Mouse (Mus musculus) lung, embryonic 14.5 days (tissue): ENCODE data around the gene Ppp6r2. TPM values are rescaled to one million over a fixed set of nuclear protein-coding genes. Genes with fewer than 3 reads are reported as not detected.
A peak's percentile ranks its signal among the peaks of the same experiment; 100 is the strongest.

Experiments
- ATAC-seq: fragments of 200-750 bp; cut with Nextera tagmentation; 2 replicates; pipeline ENCODE4 v1.8.0; 2017; ENCODE audit warnings: mild to moderate bottlenecking, moderate TSS enrichment, moderate library complexity; ENCODE audit not compliant: insufficient read depth
- DNase-seq: peaks from one replicate; pipeline ENCODE4 v3.0.0-alpha.2; 2015
- H3K27ac ChIP-seq: fragments of 300-500 bp; sonication (generic); 2 replicates; pipeline ENCODE4 v1.5.1; 2014; ENCODE audit warnings: low read depth, mild to moderate bottlenecking, moderate library complexity
- H3K27me3 ChIP-seq: fragments of 300-500 bp; sonication (generic); 2 replicates; pipeline ENCODE4 v1.6.1; 2014; ENCODE audit warnings: low read length, control low read depth; ENCODE audit not compliant: insufficient read depth
- H3K36me3 ChIP-seq: fragments of 300-500 bp; sonication (generic); 2 replicates; pipeline ENCODE4 v1.6.1; 2014; ENCODE audit warnings: control low read depth; ENCODE audit not compliant: insufficient read depth
- H3K4me1 ChIP-seq: fragments of 300-500 bp; sonication (generic); 2 replicates; pipeline ENCODE4 v1.6.1; 2014; ENCODE audit warnings: antibody characterized with exemption, control low read depth; ENCODE audit not compliant: insufficient read depth
- H3K4me2 ChIP-seq: fragments of 300-500 bp; sonication (generic); 2 replicates; pipeline ENCODE4 v1.6.1; 2014; ENCODE audit warnings: mild to moderate bottlenecking
- H3K4me3 ChIP-seq: fragments of 300-500 bp; sonication (generic); 2 replicates; pipeline ENCODE4 v1.5.1; 2014; ENCODE audit warnings: low read depth, low read length
- H3K9ac ChIP-seq: fragments of 300-500 bp; sonication (generic); 2 replicates; pipeline ENCODE4 v1.6.1; 2014
- H3K9me3 ChIP-seq: fragments of 300-500 bp; sonication (generic); 2 replicates; pipeline ENCODE4 v1.6.1; 2016; ENCODE audit warnings: low read depth, low read length, control low read depth
- CTCF ChIP-seq: IDR thresholded peaks from 2 replicates; pipeline ENCODE4 v1.5.1; 2016; ENCODE audit warnings: antibody characterized with exemption, low read depth
- WGBS: fragments of 180-500 bp; shearing (Covaris S2); extraction: QIAGEN DNeasy Blood & Tissue Kit; methylation state at CpG from one replicate; pipeline ENCODE4 v1.1.7; 2014; 5-methylcytosine and 5-hydroxymethylcytosine counted together
- polyA plus RNA-seq: library from polyadenylated mRNA; unstranded; fragments of >200 nt; fragmentation: Nextera tagmentation; extraction: Ambion mirVana; gene quantifications from 2 replicates; pipeline ENCODE4 v1.2.1, GENCODE M21; 2014

The Ppp6r2 gene
- polyA plus RNA-seq, 1 experiment from 2014 or later: 27.8 TPM

DNA sequence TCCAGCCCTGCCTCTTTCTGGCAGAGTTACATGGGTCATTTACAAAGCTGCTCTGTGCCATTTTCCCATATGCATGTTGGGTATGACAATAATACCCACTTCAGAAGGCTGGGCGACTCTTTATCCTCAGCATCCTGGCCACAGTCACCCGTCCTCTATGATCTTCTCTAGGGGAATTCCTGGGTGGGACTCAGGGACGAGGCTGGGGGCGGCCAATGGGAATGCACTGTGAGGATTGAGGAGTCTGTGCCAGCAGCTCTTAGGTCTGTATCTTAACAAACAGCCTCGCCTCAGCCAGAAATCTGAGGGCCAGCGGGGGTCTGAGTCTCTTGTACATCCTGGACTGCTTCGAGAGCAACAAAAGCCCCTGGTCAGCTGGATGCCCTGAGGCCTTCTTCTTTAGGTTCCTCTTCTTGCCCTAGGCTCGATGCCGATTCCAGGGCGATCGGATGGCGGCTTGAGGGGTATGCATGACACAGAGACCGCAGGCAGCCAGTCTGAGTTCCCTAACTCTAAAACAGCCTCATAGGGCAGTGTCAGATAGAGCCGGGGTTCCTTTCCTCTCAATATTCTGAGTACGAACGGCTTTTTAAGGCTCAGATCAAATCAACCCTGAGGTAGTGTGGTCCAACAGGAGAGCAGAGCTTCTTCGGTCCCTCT lies 38.9 kb upstream of the Ppp6r2 start:
- peak; percentile 8 for DNase-seq
- Histone ChIP-seq H3K4me1 (peaks cover 46% of the 10 kb centered on the region), H3K4me2 (peak overlapping the region; percentile 100), H3K9ac (peak overlapping the region; percentile 70), H3K4me3 (peak overlapping the region; percentile 56), H3K9me3 (no peaks in the 10 kb centered on the region), H3K27ac (peak overlapping the region; percentile 14; the same call in 1 of the 2 replicates), H3K27me3 (no peaks in the 10 kb centered on the region), H3K36me3 (peaks cover 19% of the 10 kb centered on the region)
- ATAC-seq: no peak
- 48% methylated on average over 17 of the region's 17 CpGs for WGBS
- TF ChIP-seq CTCF: no peak

DNA sequence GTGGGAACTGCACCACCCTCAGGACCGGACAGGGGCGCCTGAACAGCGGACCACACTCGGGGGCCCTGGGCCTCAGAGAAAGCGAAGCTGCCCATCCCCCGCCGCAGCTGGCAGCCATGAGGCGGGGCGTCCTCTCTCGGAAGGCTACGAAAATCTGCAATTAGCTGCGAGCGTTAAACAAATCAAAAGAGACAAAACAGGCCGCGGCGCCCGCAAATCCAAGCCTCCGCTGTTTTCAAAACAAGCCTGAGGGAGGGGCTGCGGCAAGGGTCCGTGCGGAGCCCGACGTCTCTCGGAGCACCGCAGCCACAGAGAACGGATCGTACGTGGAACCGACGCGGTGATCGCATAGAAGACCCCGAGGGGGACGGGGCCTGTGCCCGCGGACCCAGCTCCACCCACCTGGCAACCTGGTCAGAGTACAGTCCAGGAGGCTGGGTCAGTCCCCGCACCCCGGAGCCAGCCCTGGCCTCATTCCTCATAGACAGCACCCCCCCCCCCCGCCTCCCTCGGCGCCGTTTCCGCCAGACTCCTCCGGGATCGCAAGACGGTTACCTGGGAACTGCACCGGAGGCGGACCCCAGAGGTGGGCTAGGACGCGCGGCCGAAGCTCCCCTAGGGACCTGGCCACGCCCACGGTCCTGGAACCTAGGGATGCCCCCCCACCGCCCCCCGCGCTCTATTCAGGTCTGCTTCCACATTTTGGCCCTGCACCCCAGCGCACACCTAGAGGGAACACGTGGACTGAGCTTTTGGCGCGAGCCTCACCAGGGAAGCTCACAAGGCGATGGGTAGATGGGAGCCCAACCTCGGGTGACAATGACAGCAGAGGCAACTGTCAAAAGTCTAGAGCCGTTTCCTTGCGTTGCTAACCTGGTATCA lies 38.1 kb upstream of the Ppp6r2 start:
- peak overlapping the region; percentile 56 for H3K4me3 ChIP-seq
- peak overlapping the region; percentile 70 for H3K9ac ChIP-seq
- peak; percentile 9; the same call in 1 of the 2 replicates for TF ChIP-seq CTCF
- H3K4me1 ChIP-seq: peaks cover 54% of the 10 kb centered on the region
- H3K27ac ChIP-seq: peak overlapping the region; percentile 14; the same call in 1 of the 2 replicates
- H3K27me3 ChIP-seq: no peaks in the 10 kb centered on the region
- no peaks in the 10 kb centered on the region for H3K9me3 ChIP-seq
- under 1% methylated on average over 65 of the region's 65 CpGs for WGBS
- peak; percentile 78 for DNase-seq
- peak overlapping the region; percentile 100 for H3K4me2 ChIP-seq
- peaks cover 11% of the 10 kb centered on the region for H3K36me3 ChIP-seq
- ATAC-seq: peak; percentile 11; the same call in 1 of the 2 replicates

GRCm38 (mm10) chr15:89173906-89174214 lies 37.5 kb upstream of the Ppp6r2 start:
- Histone ChIP-seq H3K36me3 (peaks cover 5% of the 10 kb centered on the region), H3K4me1 (peaks cover 60% of the 10 kb centered on the region), H3K27me3 (no peaks in the 10 kb centered on the region), H3K9me3 (no peaks in the 10 kb centered on the region), H3K4me3 (peak overlapping the region; percentile 56), H3K27ac (no peak overlapping the region), H3K4me2 (peak overlapping the region; percentile 100), H3K9ac (peak overlapping the region; percentile 70)
- TF ChIP-seq CTCF: no peak
- peak; percentile 76 for DNase-seq
- ATAC-seq: peak; percentile 44; the same call in 1 of the 2 replicates
- 1% methylated on average over 15 of the region's 15 CpGs for WGBS

GRCm38 (mm10) chr15:89174889-89175339 lies 36.4 kb upstream of the Ppp6r2 start:
- no peaks in the 10 kb centered on the region for H3K27me3 ChIP-seq
- H3K9me3 ChIP-seq: no peaks in the 10 kb centered on the region
- H3K4me1 ChIP-seq: peaks cover 50% of the 10 kb centered on the region
- no peak overlapping the region for H3K9ac ChIP-seq
- no peak overlapping the region for H3K4me3 ChIP-seq
- no peak for ATAC-seq
- H3K4me2 ChIP-seq: no peak overlapping the region
- DNase-seq: no peak
- TF ChIP-seq CTCF: no peak
- no peaks in the 10 kb centered on the region for H3K36me3 ChIP-seq
- H3K27ac ChIP-seq: no peak overlapping the region
- 33% methylated on average over 11 of the region's 11 CpGs for WGBS

DNA sequence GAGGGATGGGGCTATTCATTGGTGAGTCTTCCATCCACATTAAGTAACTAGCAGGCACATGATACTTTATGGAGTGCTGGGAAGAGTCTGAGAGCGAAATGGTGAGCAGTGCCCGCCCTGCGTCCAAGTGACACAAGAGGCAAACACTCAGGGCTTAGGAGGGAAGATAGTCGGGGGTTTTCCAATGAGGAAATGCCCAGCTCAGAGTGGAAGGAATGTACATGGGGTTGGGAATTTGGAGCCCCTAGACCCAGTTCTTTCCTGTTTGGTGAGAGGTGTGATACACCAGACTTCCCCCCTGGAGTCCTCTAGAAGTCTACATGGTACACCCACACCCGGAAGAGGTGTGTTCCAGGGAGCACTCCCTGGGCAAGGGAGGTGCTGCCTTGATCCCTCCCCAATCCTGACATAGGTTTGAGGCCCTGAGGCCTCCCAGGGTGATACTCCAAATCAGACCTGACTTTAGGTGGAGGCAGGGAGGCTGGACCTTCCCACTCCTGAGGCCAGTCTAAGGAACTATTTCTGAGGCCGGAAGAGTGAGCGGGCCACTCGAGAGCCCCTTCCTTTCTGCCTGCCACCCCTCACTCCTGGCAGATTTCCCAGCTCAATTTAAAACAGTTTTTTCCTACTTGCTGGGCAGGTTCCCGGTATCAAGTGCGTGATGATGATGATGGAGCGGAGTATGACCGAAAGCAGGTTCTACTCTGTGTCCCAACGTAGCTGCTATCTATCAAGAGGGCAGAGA lies 35.8 kb upstream of the Ppp6r2 start:
- peak overlapping the region; percentile 9; the same call in 1 of the 2 replicates for H3K27ac ChIP-seq
- no peak overlapping the region for H3K9ac ChIP-seq
- H3K4me3 ChIP-seq: no peak overlapping the region
- peaks cover 47% of the 10 kb centered on the region for H3K4me1 ChIP-seq
- H3K9me3 ChIP-seq: no peaks in the 10 kb centered on the region
- no peaks in the 10 kb centered on the region for H3K36me3 ChIP-seq
- ATAC-seq: no peak
- peak overlapping the region; percentile 18; the same call in 1 of the 2 replicates for H3K4me2 ChIP-seq
- H3K27me3 ChIP-seq: no peaks in the 10 kb centered on the region
- DNase-seq: peak; percentile 54
- no peak for TF ChIP-seq CTCF
- 48% methylated on average over 13 of the region's 13 CpGs for WGBS

- ATAC-seq: no peak
- H3K9ac ChIP-seq: no peak overlapping the region
- no peak overlapping the region for H3K4me3 ChIP-seq
- peaks cover 47% of the 10 kb centered on the region for H3K4me1 ChIP-seq
- 12% methylated on average over 5 of the region's 5 CpGs for WGBS
- peak overlapping the region; percentile 54 for H3K27ac ChIP-seq
- TF ChIP-seq CTCF: no peak
- no peaks in the 10 kb centered on the region for H3K27me3 ChIP-seq
- DNase-seq: peak; percentile 86
- peak overlapping the region; percentile 63 for H3K4me2 ChIP-seq
- H3K9me3 ChIP-seq: no peaks in the 10 kb centered on the region
- no peaks in the 10 kb centered on the region for H3K36me3 ChIP-seq
Measured at GRCm38 (mm10) chr15:89177121-89177520, 34.2 kb upstream of the Ppp6r2 start.
